Mouse (Mus musculus): ENCODE results near the gene Arl14.

Arl14 gene

GRCm38 (mm10) chr3:69271812-69272211 is 49.6 kb downstream of the Arl14 start:
- DNase-seq (ENCODE audit: low read depth): no peak

Measured in c-Kit-positive CD71-negative TER-119-negative erythroid progenitor cells, embryonic 14.5 days (primary cell).